Mouse (Mus musculus) forebrain, embryonic 13.5 days (tissue): ENCODE data around the gene Rtl1. TPM values are rescaled to one million over a fixed set of nuclear protein-coding genes. Genes with fewer than 3 reads are reported as not detected.

Experiments
- ATAC-seq: fragments of 200-750 bp; cut with Nextera tagmentation; 2 replicates; pipeline ENCODE4 v1.8.0; 2017
- H3K27ac ChIP-seq: fragments of 300-500 bp; sonication (generic); 2 replicates; pipeline ENCODE4 v1.5.1; 2015; ENCODE audit warnings: inconsistent platforms, mild to moderate bottlenecking, moderate library complexity
- H3K27me3 ChIP-seq: fragments of 300-500 bp; sonication (generic); 2 replicates; pipeline ENCODE4 v1.6.1; 2015; ENCODE audit warnings: mild to moderate bottlenecking, inconsistent platforms
- H3K36me3 ChIP-seq: fragments of 300-500 bp; sonication (generic); 2 replicates; pipeline ENCODE4 v1.6.1; 2015; ENCODE audit warnings: mild to moderate bottlenecking, inconsistent platforms; ENCODE audit not compliant: poor library complexity, severe bottlenecking
- H3K4me1 ChIP-seq: fragments of 300-500 bp; sonication (generic); 2 replicates; pipeline ENCODE4 v1.6.1; 2015; ENCODE audit warnings: inconsistent platforms
- H3K4me2 ChIP-seq: fragments of 300-500 bp; sonication (generic); 2 replicates; pipeline ENCODE4 v1.6.1; 2015; ENCODE audit warnings: inconsistent platforms, mild to moderate bottlenecking, moderate library complexity
- H3K4me3 ChIP-seq: fragments of 300-500 bp; sonication (generic); 2 replicates; pipeline ENCODE4 v1.5.1; 2015; ENCODE audit warnings: mild to moderate bottlenecking, inconsistent platforms
- H3K9ac ChIP-seq: fragments of 300-500 bp; sonication (generic); 2 replicates; pipeline ENCODE4 v1.6.1; 2015; ENCODE audit warnings: mild to moderate bottlenecking, inconsistent platforms
- H3K9me3 ChIP-seq: fragments of 300-500 bp; sonication (generic); replicated peaks from 2 replicates; pipeline ENCODE4 v1.6.1; 2016; ENCODE audit warnings: inconsistent platforms
- WGBS: fragments of 180-500 bp; shearing (Covaris S2); methylation state at CpG from one replicate; pipeline ENCODE4 v1.1.7; 2015; 5-methylcytosine and 5-hydroxymethylcytosine counted together
- polyA plus RNA-seq: library from polyadenylated mRNA; unstranded; fragments of >200 nt; fragmentation: Nextera tagmentation; extraction: Ambion mirVana; gene quantifications from 2 replicates; pipeline ENCODE4 v1.2.1, GENCODE M21; 2015

The Rtl1 gene
- polyA plus RNA-seq = 0.99 and 1.5 TPM in 2 replicates

DNA sequence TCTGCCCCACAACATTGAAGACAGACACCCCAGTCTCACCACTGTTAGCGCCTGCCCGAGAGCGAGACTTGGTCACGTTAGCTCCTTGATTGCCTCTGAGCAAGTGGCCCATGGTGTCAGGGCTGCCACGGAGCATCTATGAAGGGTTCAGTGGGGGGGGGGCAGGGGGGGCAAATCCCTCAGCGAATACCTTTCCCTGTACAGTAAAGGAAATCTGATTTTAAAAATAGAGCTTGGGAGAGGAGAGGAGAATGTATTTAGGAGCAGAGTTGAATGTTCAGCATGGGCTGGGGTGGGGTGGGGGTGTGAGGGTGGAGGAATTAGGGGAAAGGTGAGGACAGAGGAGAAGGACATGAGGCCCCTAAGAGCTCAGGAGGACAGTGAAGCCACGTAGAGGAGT lies at the start of gene Rtl1:
TSS of gene Rtl1 (minus strand) at position 101 of the 400 bp plus-strand sequence.
- no peak within 1 kb of the TSS for H3K27ac ChIP-seq
- 92% methylated on average over 7 of the region's 7 CpGs for WGBS
- H3K27me3 ChIP-seq = no peaks in the 10 kb centered on the region
- no peak for ATAC-seq
- 0 out of 2 replicates have a peak, but pooled peaks cover 15% of the 10 kb centered on the region for H3K4me1 ChIP-seq
- H3K36me3 ChIP-seq = peaks cover 44% of the 10 kb centered on the region
- H3K4me3 ChIP-seq = no peak within 1 kb of the TSS
- no peak within 1 kb of the TSS for H3K9ac ChIP-seq
- no peaks in the 10 kb centered on the region for H3K9me3 ChIP-seq
- H3K4me2 ChIP-seq = no peak within 1 kb of the TSS

DNA sequence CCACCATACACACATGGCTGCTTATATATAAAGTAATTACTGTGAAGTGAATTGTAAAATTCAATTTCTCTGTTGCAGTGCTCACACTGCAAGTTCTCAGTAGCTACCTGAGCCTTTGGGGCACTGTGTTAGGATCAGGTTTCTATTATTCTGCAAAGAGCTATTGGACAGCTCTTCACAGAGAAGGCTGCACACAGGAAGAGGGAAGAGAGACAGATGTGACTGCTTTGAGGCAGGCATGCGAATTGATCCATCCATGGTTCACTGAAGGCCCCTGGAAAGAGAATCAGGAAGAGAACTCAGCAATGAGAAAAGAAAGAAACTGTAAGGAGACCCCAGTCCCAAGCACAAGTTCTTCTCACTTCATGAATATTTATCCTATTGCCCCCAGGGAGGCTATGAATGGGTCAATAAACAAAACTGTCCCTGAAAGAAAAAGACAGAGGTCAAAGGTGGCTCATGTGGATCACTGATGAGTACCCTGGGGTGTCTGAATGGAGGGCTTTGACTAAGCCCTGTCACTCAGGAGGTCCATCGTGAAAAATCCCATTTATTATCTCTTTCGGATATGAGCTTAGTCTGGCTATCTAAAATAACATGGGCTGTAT lies 40.5 kb upstream of the Rtl1 start:
- H3K27ac ChIP-seq = 0 out of 2 replicates have a peak overlapping the region, but pooled peaks have one; percentile 3
- H3K27me3 ChIP-seq = no peaks in the 10 kb centered on the region
- H3K4me1 ChIP-seq = 0 out of 2 replicates have a peak, but pooled peaks cover 6% of the 10 kb centered on the region
- no peak overlapping the region for H3K4me2 ChIP-seq
- H3K4me3 ChIP-seq = no peak overlapping the region
- H3K9me3 ChIP-seq = no peaks in the 10 kb centered on the region
- no peak overlapping the region for H3K9ac ChIP-seq
- WGBS = 19% methylated on average over 3 of the region's 3 CpGs
- H3K36me3 ChIP-seq = peaks cover 6% of the 10 kb centered on the region; the same call in 1 of the 2 replicates
- no peak for ATAC-seq

DNA sequence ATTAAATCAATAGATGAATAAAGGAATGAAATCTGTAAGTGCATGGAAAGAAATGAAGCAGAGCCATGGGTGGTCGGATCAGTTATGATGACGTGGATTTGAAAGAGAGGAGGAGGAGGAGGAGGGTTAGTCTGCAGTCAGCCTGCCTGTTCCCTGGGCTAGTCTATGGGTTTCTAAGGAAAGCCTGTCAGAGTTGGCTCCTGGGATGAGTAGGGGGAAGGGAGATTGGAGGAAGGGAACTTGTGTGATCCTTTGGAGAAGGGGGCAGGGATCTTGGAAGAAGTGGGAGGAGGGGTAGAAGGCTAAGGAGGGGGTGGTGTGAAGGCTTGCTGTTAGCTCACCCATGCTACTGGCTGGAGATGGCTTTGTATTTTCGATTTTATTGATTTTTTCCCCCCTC lies 31.9 kb upstream of the Rtl1 start:
- no peak for ATAC-seq
- H3K4me1 ChIP-seq = peaks cover 6% of the 10 kb centered on the region; the same call in 1 of the 2 replicates

DNA sequence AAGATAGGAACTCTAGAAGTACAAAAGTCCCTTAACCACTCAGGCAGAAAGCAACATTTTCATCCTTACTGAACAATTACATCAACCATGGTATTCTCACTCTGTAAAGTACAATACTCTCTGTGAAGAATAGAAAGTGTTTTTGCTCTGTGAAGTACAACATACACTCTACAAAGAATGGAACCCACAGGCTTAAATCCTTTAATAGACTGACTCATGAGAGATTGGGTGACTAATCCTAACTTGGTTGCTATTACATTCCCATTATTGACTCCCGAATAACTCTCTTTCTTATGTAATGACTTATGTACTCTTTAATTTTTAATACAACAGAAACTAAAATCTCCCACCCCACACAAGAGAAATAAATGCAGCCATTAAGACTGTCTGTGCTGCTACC lies 28.8 kb upstream of the Rtl1 start:
- 47% methylated on average over 1 of the region's 1 CpGs for WGBS
- peaks cover 3% of the 10 kb centered on the region; the same call in 1 of the 2 replicates for H3K36me3 ChIP-seq
- no peaks in the 10 kb centered on the region for H3K27me3 ChIP-seq

More for the DNA sequence above, 31.9 kb upstream of the Rtl1 start:
- Histone ChIP-seq H3K27ac (no peak overlapping the region), H3K27me3 (no peaks in the 10 kb centered on the region), H3K9ac (no peak overlapping the region), H3K4me2 (no peak overlapping the region), H3K36me3 (peaks cover 3% of the 10 kb centered on the region; the same call in 1 of the 2 replicates), H3K9me3 (no peaks in the 10 kb centered on the region), H3K4me3 (no peak overlapping the region)
- WGBS = 31% methylated on average over 3 of the region's 3 CpGs

DNA sequence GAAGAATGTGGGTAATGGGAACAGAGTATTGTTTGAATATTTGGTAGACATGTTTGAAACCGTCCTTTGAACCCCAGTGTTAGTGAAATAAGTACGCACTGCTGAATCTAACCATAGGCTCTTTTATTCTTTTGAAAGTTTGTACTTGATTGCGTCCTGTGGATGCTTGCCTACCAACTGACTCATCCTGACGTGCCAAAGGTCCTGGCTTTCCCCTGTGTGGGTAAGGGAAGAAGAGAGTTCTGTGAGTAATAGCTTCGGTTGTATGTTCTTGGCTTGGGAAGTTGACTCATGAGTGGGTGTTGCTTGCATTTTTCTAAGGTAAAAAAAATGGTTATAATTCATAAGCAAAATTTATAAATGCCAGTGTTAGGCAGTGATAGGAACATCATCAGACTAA lies 26.8 kb upstream of the Rtl1 start:
- H3K4me3 ChIP-seq = no peak overlapping the region
- ATAC-seq = no peak
- WGBS = 87% methylated on average over 5 of the region's 5 CpGs
- no peaks in the 10 kb centered on the region for H3K27me3 ChIP-seq
- H3K27ac ChIP-seq = no peak overlapping the region
- H3K36me3 ChIP-seq = peaks cover 3% of the 10 kb centered on the region; the same call in 1 of the 2 replicates
- H3K4me1 ChIP-seq = 0 out of 2 replicates have a peak, but pooled peaks cover 3% of the 10 kb centered on the region
- no peaks in the 10 kb centered on the region for H3K9me3 ChIP-seq
- H3K4me2 ChIP-seq = no peak overlapping the region
- no peak overlapping the region for H3K9ac ChIP-seq

More for the DNA sequence above, 28.8 kb upstream of the Rtl1 start:
- Histone ChIP-seq H3K4me1 (peaks cover 6% of the 10 kb centered on the region; the same call in 1 of the 2 replicates), H3K4me3 (no peak overlapping the region), H3K27ac (no peak overlapping the region), H3K4me2 (no peak overlapping the region), H3K9ac (no peak overlapping the region), H3K9me3 (no peaks in the 10 kb centered on the region)
- ATAC-seq = no peak

DNA sequence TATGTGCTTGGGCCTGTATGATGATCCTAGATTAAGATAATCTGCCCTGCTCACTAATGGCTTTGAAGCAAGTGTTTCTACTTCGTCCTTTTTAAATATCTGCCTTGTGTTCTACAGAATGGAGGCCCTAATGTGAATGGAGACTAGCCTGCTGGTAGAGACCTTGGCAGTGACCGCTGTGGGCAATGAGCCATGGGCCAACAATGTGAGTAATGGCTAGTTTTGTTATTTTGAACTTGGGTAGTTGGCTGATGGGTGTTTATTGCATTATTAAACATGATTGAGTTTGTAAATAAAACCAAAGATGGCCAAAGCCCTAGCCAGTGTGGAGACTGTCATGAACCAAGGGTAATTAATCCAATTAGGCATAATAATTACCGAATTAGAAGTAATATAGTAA lies 20.1 kb upstream of the Rtl1 start:
- H3K36me3 ChIP-seq = peaks cover 9% of the 10 kb centered on the region
- ATAC-seq = no peak
- no peak overlapping the region for H3K4me3 ChIP-seq
- H3K27me3 ChIP-seq = no peaks in the 10 kb centered on the region
- 78% methylated on average over 3 of the region's 3 CpGs for WGBS
- no peaks in the 10 kb centered on the region for H3K9me3 ChIP-seq
- H3K4me2 ChIP-seq = no peak overlapping the region
- peaks cover 8% of the 10 kb centered on the region for H3K4me1 ChIP-seq
- H3K27ac ChIP-seq = no peak overlapping the region
- no peak overlapping the region for H3K9ac ChIP-seq

DNA sequence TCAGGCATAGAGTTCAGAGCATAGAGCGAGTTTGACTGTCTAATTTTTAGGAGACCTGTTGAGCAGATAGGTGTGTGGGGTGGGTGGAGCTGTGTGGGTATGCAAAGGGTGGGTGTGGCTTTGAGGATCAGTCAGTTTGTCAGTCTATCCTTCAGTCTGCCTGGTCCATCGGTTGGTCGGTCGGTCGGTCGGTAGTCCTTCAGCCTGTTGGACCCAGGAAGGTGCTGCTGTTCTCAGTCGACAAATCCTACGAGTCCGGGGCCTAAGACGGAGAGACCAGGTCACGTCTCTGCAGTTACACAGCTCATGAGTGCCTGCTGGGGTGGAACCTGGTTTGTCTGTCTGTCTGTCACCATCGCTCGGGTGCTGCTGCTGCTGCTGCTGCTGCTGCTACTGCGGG lies 17.9 kb upstream of the Rtl1 start:
- Histone ChIP-seq H3K27me3 (peaks cover 5% of the 10 kb centered on the region; the same call in 1 of the 2 replicates), H3K4me2 (no peak overlapping the region), H3K4me1 (peaks cover 14% of the 10 kb centered on the region), H3K9me3 (no peaks in the 10 kb centered on the region), H3K9ac (no peak overlapping the region), H3K36me3 (peaks cover 14% of the 10 kb centered on the region), H3K4me3 (no peak overlapping the region), H3K27ac (no peak overlapping the region; the same call in 1 of the 2 replicates)
- WGBS = 77% methylated on average over 14 of the region's 14 CpGs
- no peak for ATAC-seq

DNA sequence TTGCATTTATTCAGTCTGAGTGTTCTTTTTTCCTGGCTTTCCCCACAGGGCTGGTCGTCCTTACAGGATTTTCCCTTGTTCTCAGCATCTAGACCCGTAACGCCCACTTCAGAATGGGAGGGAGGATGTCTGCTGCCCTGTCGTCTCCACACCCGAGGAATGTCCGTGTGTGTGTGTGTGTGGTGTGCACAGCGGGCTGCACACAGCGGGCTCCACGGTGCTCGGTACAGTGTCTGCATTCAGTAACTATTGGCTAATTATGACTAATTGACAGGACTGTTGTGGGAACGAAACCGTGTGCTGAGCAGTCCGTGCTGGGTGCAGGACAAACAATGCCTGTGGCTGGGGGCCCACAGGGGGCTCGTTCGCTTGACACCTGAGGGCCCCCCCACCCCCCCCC lies 17.0 kb upstream of the Rtl1 start:
- Histone ChIP-seq H3K27ac (no peak overlapping the region; the same call in 1 of the 2 replicates), H3K9ac (no peak overlapping the region)
- 16% methylated on average over 15 of the region's 15 CpGs for WGBS

DNA sequence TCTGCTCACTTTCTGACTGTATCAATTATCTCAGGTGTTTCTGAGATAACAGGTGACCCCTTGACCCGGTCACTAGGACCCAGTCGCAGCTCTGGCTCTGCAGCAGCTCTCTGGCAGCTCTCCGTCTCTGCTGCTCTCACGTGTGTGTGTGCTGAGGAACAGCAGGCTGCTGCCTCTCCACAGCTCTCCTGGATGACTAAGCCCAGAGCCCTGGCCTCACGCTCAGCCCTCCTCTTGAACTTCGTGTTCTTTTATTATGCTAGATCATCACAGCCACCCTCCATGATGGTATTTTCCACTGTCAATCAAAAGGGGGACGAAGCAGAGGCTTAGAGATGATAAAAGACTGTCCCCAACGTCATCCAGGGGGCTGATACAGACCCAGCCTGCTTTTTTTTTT lies 15.2 kb upstream of the Rtl1 start:
- ATAC-seq = no peak
- no peak overlapping the region for H3K27ac ChIP-seq
- 69% methylated on average over 8 of the region's 8 CpGs for WGBS
- H3K9me3 ChIP-seq = peaks cover 9% of the 10 kb centered on the region; the same call in 1 of the 2 replicates
- H3K4me1 ChIP-seq = peaks cover 15% of the 10 kb centered on the region
- no peak overlapping the region for H3K4me3 ChIP-seq
- peaks cover 5% of the 10 kb centered on the region; the same call in 1 of the 2 replicates for H3K27me3 ChIP-seq
- H3K36me3 ChIP-seq = peaks cover 34% of the 10 kb centered on the region
- no peak overlapping the region for H3K4me2 ChIP-seq
- H3K9ac ChIP-seq = no peak overlapping the region

More for the DNA sequence above, 17.0 kb upstream of the Rtl1 start:
- Histone ChIP-seq H3K4me3 (peak overlapping the region; percentile 6; the same call in 1 of the 2 replicates), H3K9me3 (no peaks in the 10 kb centered on the region), H3K27me3 (peaks cover 5% of the 10 kb centered on the region; the same call in 1 of the 2 replicates), H3K36me3 (peaks cover 17% of the 10 kb centered on the region), H3K4me2 (peak overlapping the region; percentile 42), H3K4me1 (peaks cover 15% of the 10 kb centered on the region)
- peak; percentile 62; the same call in 1 of the 2 replicates for ATAC-seq

DNA sequence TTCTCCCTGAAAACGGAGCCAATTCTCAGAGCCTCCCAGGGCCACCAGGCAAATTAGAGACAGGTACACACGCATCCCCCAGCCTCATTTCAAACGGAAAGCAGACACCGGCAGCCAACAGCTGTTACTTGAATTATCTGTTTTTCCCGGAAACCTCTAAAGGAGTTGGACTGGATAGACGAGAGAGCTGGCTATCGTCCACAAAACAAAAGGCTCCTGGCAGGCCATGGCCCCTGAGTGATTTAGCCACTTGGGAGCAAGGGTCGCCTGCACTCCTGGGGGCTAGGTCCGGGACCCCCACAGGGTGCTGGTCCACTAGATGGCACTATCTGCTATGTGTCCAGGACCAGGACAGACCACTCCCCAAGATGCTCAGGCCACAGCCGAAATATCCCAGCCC lies 14.3 kb upstream of the Rtl1 start:
- H3K36me3 ChIP-seq = peaks cover 44% of the 10 kb centered on the region
- no peak overlapping the region for H3K27ac ChIP-seq
- H3K4me2 ChIP-seq = no peak overlapping the region
- H3K9ac ChIP-seq = no peak overlapping the region
- 49% methylated on average over 10 of the region's 10 CpGs for WGBS
- H3K4me3 ChIP-seq = no peak overlapping the region
- H3K27me3 ChIP-seq = peaks cover 5% of the 10 kb centered on the region; the same call in 1 of the 2 replicates
- ATAC-seq = no peak
- peaks cover 15% of the 10 kb centered on the region for H3K4me1 ChIP-seq
- H3K9me3 ChIP-seq = peaks cover 18% of the 10 kb centered on the region

DNA sequence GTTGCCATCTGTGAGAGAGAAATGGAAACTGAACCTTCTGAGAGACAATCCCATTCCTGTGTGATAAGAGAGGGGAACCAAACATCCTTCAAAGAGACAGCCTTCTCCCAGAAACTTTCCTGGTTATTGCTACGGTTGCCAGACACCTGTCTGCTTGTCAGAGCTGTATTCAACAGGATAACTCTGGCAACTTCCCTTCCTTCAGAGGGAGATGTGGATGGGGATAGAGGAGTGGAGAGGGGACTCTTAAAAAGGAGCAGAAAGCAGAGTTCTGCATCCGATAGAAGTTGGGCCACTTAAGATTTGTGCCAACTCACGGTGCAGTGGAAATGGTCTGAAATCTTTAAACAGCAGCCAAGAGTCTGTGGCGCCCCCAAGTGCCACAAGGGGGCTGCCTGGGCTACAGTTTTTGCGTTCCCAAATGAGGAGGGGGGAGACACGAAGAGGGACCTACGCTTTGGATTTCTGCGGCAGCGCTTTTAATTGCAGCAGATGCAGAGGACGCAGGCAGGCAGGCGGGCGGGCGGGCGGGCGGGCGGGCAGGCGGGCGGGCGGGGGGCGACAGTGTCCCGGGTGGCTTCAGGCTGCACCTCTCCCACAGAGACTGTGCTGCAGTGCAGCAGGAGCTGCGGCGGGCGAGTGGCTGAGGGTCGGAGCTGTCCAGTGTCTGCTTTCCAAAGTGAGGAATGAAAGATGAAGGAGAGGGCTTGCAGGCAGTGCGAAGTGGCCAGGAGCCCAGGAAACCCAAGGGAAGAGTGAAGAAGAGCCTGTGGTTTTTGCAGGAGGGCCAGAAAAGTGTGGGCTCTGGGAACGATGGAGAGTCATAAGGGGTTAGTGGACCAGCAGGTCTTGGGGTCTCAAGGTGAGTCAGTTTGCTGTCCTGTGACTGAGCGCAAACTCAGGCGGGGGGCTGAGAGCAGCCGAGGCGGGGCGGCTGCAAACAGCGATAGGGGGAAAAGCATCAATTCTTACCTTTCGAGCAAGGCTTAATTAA lies 12.6 kb upstream of the Rtl1 start:
- Histone ChIP-seq H3K9ac (peak overlapping the region; percentile 51), H3K4me1 (peaks cover 24% of the 10 kb centered on the region), H3K4me3 (peak overlapping the region; percentile 33), H3K4me2 (peak overlapping the region; percentile 59), H3K9me3 (peaks cover 18% of the 10 kb centered on the region), H3K27me3 (peaks cover 5% of the 10 kb centered on the region; the same call in 1 of the 2 replicates), H3K27ac (peak overlapping the region; percentile 16; the same call in 1 of the 2 replicates), H3K36me3 (peaks cover 57% of the 10 kb centered on the region)
- no peak for ATAC-seq
- 51% methylated on average over 34 of the region's 34 CpGs for WGBS
